12 mouse cellular contexts compared by ENCODE assay signal in genomic region chr2:92360893-92361292, GRCm38 (mm10). TPM values are rescaled to one million over a fixed set of nuclear protein-coding genes. Genes with fewer than 3 reads are reported as not detected.
DNase-seq lines count a peak whose midpoint lies in the region; ATAC-seq and TF ChIP-seq lines count a peak whose summit lies in the region.
"Had no signal": no experiment of that assay in that cellular context is flagged by ENCODE, and none has a peak within 500 bp of the region (broad histone marks: within the 10 kb centered on the region; RNA-seq: fewer than 3 reads in every experiment).

No protein-coding gene starts in this region.

- no peak overlapping the region for H3K4me3 ChIP-seq in hindbrain, embryonic 12.5 days
- H3K4me3 ChIP-seq in hindbrain, embryonic 11.5 days (ENCODE audit: low read depth, low read length): no peak overlapping the region
- no peak overlapping the region for H3K4me3 ChIP-seq in intestine, embryonic 16.5 days (ENCODE audit: low read length)
- no peak overlapping the region for H3K4me3 ChIP-seq in heart, adult 2 months
- H3K4me3 ChIP-seq: gastrocnemius, adult 2 months had no signal

- no peak for TF ChIP-seq EP300 in heart, adult 2 months (IDR thresholded peaks at IDR 0.05; ENCODE audit: insufficient read depth, low read depth, low read length)

- TF ChIP-seq CTCF in heart, adult 2 months (IDR thresholded peaks at IDR 0.05): no peak

- peak; percentile 39; the same call in 1 of the 2 replicates for ATAC-seq in hindbrain, embryonic 12.5 days (ENCODE audit: low FRiP score)
- ATAC-seq in hindbrain, embryonic 11.5 days (ENCODE audit: low FRiP score): no peak
- ATAC-seq in intestine, embryonic 16.5 days: peak; percentile 87
- 0 out of 2 replicates have a peak, but pooled peaks have one; percentile 54 for ATAC-seq in megakaryocyte progenitor cell, adult 5-6 weeks (replicated peaks; ENCODE audit: poor library complexity)
- ATAC-seq in monocyte, adult 5-6 weeks (replicated peaks; ENCODE audit: insufficient number of reproducible peaks, low FRiP score, low TSS enrichment, poor library complexity, severe bottlenecking): no peak

- no peaks in the 10 kb centered on the region for H3K79me2 ChIP-seq in heart, adult 2 months (replicated peaks; ENCODE audit: control insufficient read depth, insufficient read depth, low read length)

- H3K4me2 ChIP-seq in hindbrain, embryonic 12.5 days (replicated peaks): no peak overlapping the region
- H3K4me2 ChIP-seq in hindbrain, embryonic 11.5 days (replicated peaks; ENCODE audit: low read depth, low read length): no peak overlapping the region
- H3K4me2 ChIP-seq in intestine, embryonic 16.5 days (ENCODE audit: low read depth, low read length): no peak overlapping the region

- no peaks in the 10 kb centered on the region for H3K27me3 ChIP-seq in hindbrain, embryonic 12.5 days
- no peaks in the 10 kb centered on the region for H3K27me3 ChIP-seq in hindbrain, embryonic 11.5 days (ENCODE audit: control insufficient read depth, insufficient read depth, low read length)
- no peaks in the 10 kb centered on the region for H3K27me3 ChIP-seq in intestine, embryonic 16.5 days (replicated peaks; ENCODE audit: control insufficient read depth, insufficient read depth, low read length)
- H3K27me3 ChIP-seq in heart, adult 2 months (ENCODE audit: control insufficient read depth, insufficient read depth, low read length): no peaks in the 10 kb centered on the region

- DNase-seq in hindbrain, embryonic 11.5 days (ENCODE audit: low spot score): no peak
- DNase-seq in ZHBTc4 (ENCODE audit: low read depth, low spot score) (peak; percentile 66), adipocyte (ENCODE audit: low spot score) (no peak)
- DNase-seq in heart, adult 2 months: no peak
- DNase-seq: gastrocnemius, adult 2 months; heart, postnatal 10 days; right cerebral cortex, postnatal 14 days; thymus, postnatal 14 days had no signal

- H3K36me3 ChIP-seq in hindbrain, embryonic 12.5 days: peaks cover 71% of the 10 kb centered on the region
- H3K36me3 ChIP-seq in hindbrain, embryonic 11.5 days (ENCODE audit: control insufficient read depth, insufficient read depth, low read length): 0 out of 2 replicates have a peak, but pooled peaks cover 8% of the 10 kb centered on the region
- peaks cover 12% of the 10 kb centered on the region; the same call in 1 of the 2 replicates for H3K36me3 ChIP-seq in intestine, embryonic 16.5 days (ENCODE audit: control insufficient read depth, insufficient read depth, low read length)
- peaks cover 2% of the 10 kb centered on the region for H3K36me3 ChIP-seq in heart, adult 2 months (ENCODE audit: control insufficient read depth, insufficient read depth, low read length)

- H3K27ac ChIP-seq in hindbrain, embryonic 12.5 days: no peak overlapping the region
- no peak overlapping the region for H3K27ac ChIP-seq in hindbrain, embryonic 11.5 days (ENCODE audit: low read depth, low read length)
- H3K27ac ChIP-seq in intestine, embryonic 16.5 days (ENCODE audit: low read length): no peak overlapping the region
- H3K27ac ChIP-seq in heart, adult 2 months: no peak overlapping the region
- H3K27ac ChIP-seq: gastrocnemius, adult 2 months had no signal

- H3K9me3 ChIP-seq in hindbrain, embryonic 12.5 days (replicated peaks): no peaks in the 10 kb centered on the region
- no peaks in the 10 kb centered on the region for H3K9me3 ChIP-seq in hindbrain, embryonic 11.5 days (ENCODE audit: control insufficient read depth, low read length)
- no peaks in the 10 kb centered on the region for H3K9me3 ChIP-seq in intestine, embryonic 16.5 days (ENCODE audit: control insufficient read depth, low read length)

- no peak for TF ChIP-seq POLR2A in heart, adult 2 months (IDR thresholded peaks at IDR 0.05; ENCODE audit: insufficient read depth, low read depth, low read length)

- H3K4me1 ChIP-seq in hindbrain, embryonic 12.5 days: no peaks in the 10 kb centered on the region
- H3K4me1 ChIP-seq in hindbrain, embryonic 11.5 days (replicated peaks; ENCODE audit: control insufficient read depth, insufficient read depth, low read length): no peaks in the 10 kb centered on the region
- H3K4me1 ChIP-seq in intestine, embryonic 16.5 days (ENCODE audit: control insufficient read depth, insufficient read depth, low read length): 0 out of 2 replicates have a peak, but pooled peaks cover 4% of the 10 kb centered on the region
- H3K4me1 ChIP-seq in heart, adult 2 months (ENCODE audit: control insufficient read depth, insufficient read depth, low read length): no peaks in the 10 kb centered on the region

- intact Hi-C loops in heart, adult 2 months (cut with DNase I): no loop called here

- no peak overlapping the region for H3K9ac ChIP-seq in hindbrain, embryonic 12.5 days
- no peak overlapping the region for H3K9ac ChIP-seq in hindbrain, embryonic 11.5 days (ENCODE audit: low read depth, low read length)
- no peak overlapping the region for H3K9ac ChIP-seq in intestine, embryonic 16.5 days (ENCODE audit: low read depth, low read length)
- H3K9ac ChIP-seq in heart, adult 2 months (ENCODE audit: low read depth, low read length): no peak overlapping the region

- WGBS in hindbrain, embryonic 12.5 days: 25% methylated on average over 12 of the region's 12 CpGs
- 20% methylated on average over 12 of the region's 12 CpGs for WGBS in hindbrain, embryonic 11.5 days
- 26% methylated on average over 12 of the region's 12 CpGs for WGBS in intestine, embryonic 16.5 days
- 49% methylated on average over 12 of the region's 12 CpGs for WGBS in heart, adult 2 months

RNA-seq across cellular contexts. Expression of gene Pex16, which starts 13.6 kb away (rescaled TPM):
- polyA plus RNA-seq in hindbrain, embryonic 12.5 days (2016; fragmentation: Nextera tagmentation; extraction: Ambion mirVana): 23.1 and 25.0 TPM in 2 replicates
- polyA plus RNA-seq in hindbrain, embryonic 11.5 days (2014; fragmentation: Nextera tagmentation; extraction: Ambion mirVana): 18.4 and 20.8 TPM in 2 replicates
- 66.2 and 70.8 TPM in 2 replicates for polyA plus RNA-seq in intestine, embryonic 16.5 days (2015; fragmentation: Nextera tagmentation; extraction: Ambion mirVana)
- total RNA-seq in megakaryocyte progenitor cell, adult 5-6 weeks (2015): 10.3 and 22.1 TPM in 2 replicates
- 11.3 and 16.7 TPM in 2 replicates for total RNA-seq in megakaryocyte progenitor cell, adult 5-6 weeks (2017)
- total RNA-seq in heart, adult 2 months (2021): 10 to 100 TPM; 19.6 to 23.1 TPM
- polyA plus RNA-seq in heart, adult 2 months (2012; rRNA removed): 35.6 and 36.8 TPM in 2 replicates
- total RNA-seq in monocyte, adult 5-6 weeks (2017): 17.0 to 22.6 TPM (median 20.1 TPM) in 3 replicates

RNA-seq across cellular contexts. Expression of gene Large2, which starts 13.8 kb away (rescaled TPM):
- polyA plus RNA-seq in hindbrain, embryonic 12.5 days (2016; fragmentation: Nextera tagmentation; extraction: Ambion mirVana): 5.4 and 7.0 TPM in 2 replicates
- polyA plus RNA-seq in hindbrain, embryonic 11.5 days (2014; fragmentation: Nextera tagmentation; extraction: Ambion mirVana): 4.0 and 4.7 TPM in 2 replicates
- 11.8 and 12.3 TPM in 2 replicates for polyA plus RNA-seq in intestine, embryonic 16.5 days (2015; fragmentation: Nextera tagmentation; extraction: Ambion mirVana)
- total RNA-seq in megakaryocyte progenitor cell, adult 5-6 weeks (2015): 0.32 and 0.69 TPM in 2 replicates
- total RNA-seq in megakaryocyte progenitor cell, adult 5-6 weeks (2017): 0.47 TPM in 1 of 2 replicates, not detected in the other
- total RNA-seq in heart, adult 2 months (2021): not detected
- 0.50 and 0.84 TPM in 2 replicates for polyA plus RNA-seq in heart, adult 2 months (2012; rRNA removed)
- total RNA-seq in monocyte, adult 5-6 weeks (2017): not detected in 3 replicates

RNA-seq across cellular contexts. Expression of gene 1700029I15Rik, which starts 21.4 kb away (rescaled TPM):
- polyA plus RNA-seq in hindbrain, embryonic 12.5 days (2016; fragmentation: Nextera tagmentation; extraction: Ambion mirVana): 7.6 and 8.1 TPM in 2 replicates
- 2.4 and 3.3 TPM in 2 replicates for polyA plus RNA-seq in hindbrain, embryonic 11.5 days (2014; fragmentation: Nextera tagmentation; extraction: Ambion mirVana)
- polyA plus RNA-seq in intestine, embryonic 16.5 days (2015; fragmentation: Nextera tagmentation; extraction: Ambion mirVana): 5.0 and 5.6 TPM in 2 replicates
- 1.6 and 2.1 TPM in 2 replicates for total RNA-seq in megakaryocyte progenitor cell, adult 5-6 weeks (2015)
- 1.3 and 2.5 TPM in 2 replicates for total RNA-seq in megakaryocyte progenitor cell, adult 5-6 weeks (2017)
- 1 to 10 TPM in 1 of 2 experiments, under 1 TPM in 1; 0.63 to 1.1 TPM for total RNA-seq in heart, adult 2 months (2021)
- polyA plus RNA-seq in heart, adult 2 months (2012; rRNA removed): 2.4 and 2.8 TPM in 2 replicates
- total RNA-seq in monocyte, adult 5-6 weeks (2017): 1.6 to 6.7 TPM (median 4.8 TPM) in 3 replicates

RNA-seq across cellular contexts. Expression of gene Mapk8ip1, which starts 40.2 kb away (rescaled TPM):
- 112 and 115 TPM in 2 replicates for polyA plus RNA-seq in hindbrain, embryonic 12.5 days (2016; fragmentation: Nextera tagmentation; extraction: Ambion mirVana)
- 33.3 and 39.0 TPM in 2 replicates for polyA plus RNA-seq in hindbrain, embryonic 11.5 days (2014; fragmentation: Nextera tagmentation; extraction: Ambion mirVana)
- 10.6 and 11.2 TPM in 2 replicates for polyA plus RNA-seq in intestine, embryonic 16.5 days (2015; fragmentation: Nextera tagmentation; extraction: Ambion mirVana)
- not detected in 2 replicates for total RNA-seq in megakaryocyte progenitor cell, adult 5-6 weeks (2015)
- 0.07 TPM in 1 of 2 replicates, not detected in the other for total RNA-seq in megakaryocyte progenitor cell, adult 5-6 weeks (2017)
- 1 to 10 TPM; 3.8 to 4.5 TPM for total RNA-seq in heart, adult 2 months (2021)
- polyA plus RNA-seq in heart, adult 2 months (2012; rRNA removed): 6.9 and 7.1 TPM in 2 replicates
- not detected in 3 replicates for total RNA-seq in monocyte, adult 5-6 weeks (2017)

Comparison
In these comparisons a context has a peak if more than half of its experiments do, and no peak if none do; other contexts are left out.
1. ATAC-seq: peak in hindbrain, embryonic 12.5 days (single experiment), intestine, embryonic 16.5 days (single experiment) and megakaryocyte progenitor cell, adult 5-6 weeks (single experiment); none in hindbrain, embryonic 11.5 days (single experiment) and monocyte, adult 5-6 weeks (single experiment).